Mouse (Mus musculus) left cerebral cortex, adult 9 months (tissue): ENCODE data around the gene Batf.
"Not testable (repeated sequence)": the region's sequence is repeated elsewhere in the genome, so short reads cannot be mapped to it uniquely, and the experiment has no call there.

Experiments
- DNase-seq, 2 experiments: peaks; one replicate each; pipeline ENCODE4 v3.0.0; 2022; ENCODE audit warnings: low spot score in 2 of 2

The Batf gene

DNA sequence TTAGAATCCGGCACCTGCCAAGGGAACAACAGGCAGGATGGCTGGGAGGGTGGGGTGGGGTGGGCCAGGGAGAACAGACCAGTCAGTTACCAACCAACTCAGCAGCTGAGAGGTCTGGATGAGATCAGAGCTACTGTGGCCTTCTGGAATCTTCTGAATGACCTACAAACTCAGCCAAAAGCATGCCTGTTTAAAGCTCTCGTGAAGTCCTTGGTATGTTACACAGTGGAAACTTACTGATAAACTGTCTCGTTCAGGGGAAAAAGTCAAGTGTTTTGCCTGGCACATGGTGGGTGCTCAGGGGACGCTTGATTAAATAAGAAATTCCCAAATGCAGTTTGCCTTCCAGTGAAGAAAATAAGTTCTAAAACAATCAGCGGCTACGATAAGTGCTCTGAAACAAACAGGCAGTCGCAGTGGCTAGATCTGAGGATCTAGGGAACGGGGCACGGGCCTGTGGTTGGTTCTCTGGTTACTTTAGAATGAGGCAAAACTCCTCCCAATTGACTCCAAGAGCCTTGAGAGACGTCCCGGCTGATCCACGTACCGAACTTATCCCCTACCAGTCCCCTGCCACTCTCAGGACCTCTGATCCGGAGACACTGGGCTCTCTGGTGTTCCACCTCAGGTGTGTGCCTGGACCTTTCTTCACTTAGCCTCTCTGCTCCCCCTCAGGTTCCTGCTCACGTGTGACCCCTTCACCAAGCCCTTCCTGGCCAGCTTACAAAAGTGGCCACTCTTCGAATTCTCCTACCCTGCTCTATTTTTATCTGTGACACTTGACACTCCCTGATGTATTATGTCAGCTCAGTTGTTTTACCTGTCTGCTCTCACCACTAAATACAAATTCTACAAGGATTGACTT lies 1.8 kb upstream of the Batf start:
- DNase-seq: no peak

DNA sequence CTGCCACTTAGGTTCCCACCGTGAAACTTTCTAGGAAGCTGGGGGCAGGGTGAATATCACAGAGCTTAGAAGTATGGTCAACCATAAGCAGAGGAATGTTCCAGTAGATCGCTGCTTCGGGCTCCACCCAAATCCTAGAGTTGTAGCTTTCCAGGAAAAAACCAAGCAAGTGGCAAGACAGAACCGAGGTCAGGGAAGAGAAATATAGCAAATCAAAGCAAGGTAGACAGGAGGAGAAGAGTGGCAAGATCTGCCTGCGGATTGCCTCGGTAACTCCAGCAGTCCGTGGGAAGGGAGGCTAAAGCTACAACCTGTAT lies 706 bp downstream of the Batf start:
- DNase-seq: no peak

DNA sequence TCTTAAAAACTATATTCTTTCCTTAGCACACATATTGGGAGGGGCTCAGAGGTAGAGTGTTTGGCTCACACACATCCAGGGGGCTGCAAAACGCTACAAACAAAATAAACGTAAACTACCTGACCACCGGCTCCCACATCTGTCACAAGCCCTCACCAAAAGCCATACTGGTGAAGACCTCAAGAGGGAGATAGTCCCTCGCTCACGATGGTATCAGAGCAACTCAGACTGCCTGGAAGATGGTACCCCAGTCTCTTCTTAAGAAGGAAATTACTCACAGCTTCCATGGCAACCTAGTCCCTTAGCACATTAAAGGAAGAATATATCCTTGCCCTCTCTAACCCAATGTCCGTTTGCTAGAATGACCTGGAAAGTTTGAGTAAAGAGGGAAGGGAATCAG lies 1.4 kb downstream of the Batf start:
- no peak for DNase-seq

DNA sequence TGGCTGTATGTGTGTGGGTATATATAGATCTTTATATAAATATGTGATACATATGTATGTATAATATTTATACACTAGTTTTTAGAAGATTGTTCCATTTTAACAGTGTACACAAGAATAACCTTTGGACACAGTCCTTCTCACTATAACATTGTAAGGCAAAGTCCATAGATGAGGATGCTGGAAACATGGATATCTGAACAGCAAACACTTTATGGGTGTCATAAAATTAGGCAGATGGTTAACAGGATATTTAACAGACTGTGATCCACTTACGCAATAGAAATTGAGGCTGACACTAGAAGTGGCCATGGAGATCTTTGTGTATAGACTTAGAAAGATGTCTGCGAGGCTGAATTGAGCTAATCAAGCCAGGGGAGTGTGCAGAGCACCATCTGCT lies 9.3 kb downstream of the Batf start:
- no peak for DNase-seq

DNA sequence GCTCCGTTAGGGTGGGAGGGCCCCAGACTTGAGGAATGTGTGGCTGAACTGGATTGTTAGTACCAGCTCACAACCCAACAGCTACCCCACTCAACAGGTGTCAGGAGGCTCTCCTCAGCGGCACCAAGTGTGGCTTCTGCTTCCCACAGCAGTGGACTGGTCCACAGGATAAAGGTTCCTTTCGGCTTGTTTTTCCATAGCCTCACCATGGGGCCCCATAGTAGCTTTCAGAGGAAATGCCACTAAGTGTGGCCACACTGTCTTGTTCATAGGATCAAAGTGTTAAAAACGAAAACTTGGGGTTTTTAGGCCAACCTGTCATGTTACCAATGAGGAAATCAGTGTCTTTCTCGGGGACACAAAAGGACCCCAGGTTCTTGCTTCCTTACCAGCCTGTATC lies 10.0 kb downstream of the Batf start:
- no peak for DNase-seq

DNA sequence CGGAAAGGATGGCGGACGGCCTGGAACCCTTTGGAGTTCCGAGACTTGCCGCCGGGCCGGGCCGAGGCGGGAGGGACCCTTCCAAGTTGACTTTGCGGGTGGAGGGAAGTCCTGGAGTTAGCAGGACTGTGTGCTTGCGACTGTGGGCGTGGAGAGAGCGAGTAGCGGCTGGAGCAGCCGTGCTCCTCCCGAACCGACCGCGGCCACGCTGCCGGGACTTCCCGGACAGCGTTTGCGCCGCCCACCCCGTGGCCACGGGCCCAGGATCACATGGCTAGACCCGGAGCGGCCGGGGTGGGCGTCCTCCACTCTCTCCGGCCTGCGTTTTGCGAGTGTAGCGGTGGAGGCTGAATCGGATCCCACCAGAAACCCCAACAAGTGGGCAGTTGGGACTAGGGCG lies 11.7 kb downstream of the Batf start:
- DNase-seq: not testable (repeated sequence)

DNA sequence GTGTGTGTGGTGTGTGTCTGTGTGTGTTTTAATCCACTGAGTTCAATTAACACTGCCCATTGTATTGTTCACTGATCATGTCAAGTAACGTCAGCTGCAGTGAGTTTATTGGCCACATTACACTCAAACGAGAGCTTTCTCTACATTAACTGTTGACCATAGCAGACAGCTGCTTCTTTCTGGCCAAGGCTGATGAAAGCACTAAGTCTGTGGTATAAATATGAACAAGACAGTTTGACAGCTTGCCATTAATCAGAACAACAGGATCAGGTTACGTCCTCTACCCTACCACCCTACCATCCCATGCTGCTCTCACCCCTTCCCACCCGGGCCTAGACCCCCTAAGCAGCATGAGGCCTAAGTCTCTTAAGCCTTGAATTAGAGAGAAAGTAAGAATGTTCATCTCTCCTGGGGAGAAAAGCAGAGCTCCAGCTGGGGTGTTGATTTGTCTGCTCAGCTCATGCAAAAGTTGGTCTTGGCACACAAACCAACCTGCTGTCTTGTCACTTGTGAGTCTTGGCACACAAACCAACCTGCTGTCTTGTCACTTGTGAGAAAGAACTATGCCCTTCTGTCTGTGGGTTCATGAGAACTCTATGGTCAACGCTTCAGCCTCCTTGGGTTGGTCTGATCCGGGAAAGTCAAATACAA lies 13.8 kb downstream of the Batf start:
- no peak for DNase-seq

GRCm38 (mm10) chr12:85700842-85701223 lies 14.4 kb downstream of the Batf start:
- no peak for DNase-seq

DNA sequence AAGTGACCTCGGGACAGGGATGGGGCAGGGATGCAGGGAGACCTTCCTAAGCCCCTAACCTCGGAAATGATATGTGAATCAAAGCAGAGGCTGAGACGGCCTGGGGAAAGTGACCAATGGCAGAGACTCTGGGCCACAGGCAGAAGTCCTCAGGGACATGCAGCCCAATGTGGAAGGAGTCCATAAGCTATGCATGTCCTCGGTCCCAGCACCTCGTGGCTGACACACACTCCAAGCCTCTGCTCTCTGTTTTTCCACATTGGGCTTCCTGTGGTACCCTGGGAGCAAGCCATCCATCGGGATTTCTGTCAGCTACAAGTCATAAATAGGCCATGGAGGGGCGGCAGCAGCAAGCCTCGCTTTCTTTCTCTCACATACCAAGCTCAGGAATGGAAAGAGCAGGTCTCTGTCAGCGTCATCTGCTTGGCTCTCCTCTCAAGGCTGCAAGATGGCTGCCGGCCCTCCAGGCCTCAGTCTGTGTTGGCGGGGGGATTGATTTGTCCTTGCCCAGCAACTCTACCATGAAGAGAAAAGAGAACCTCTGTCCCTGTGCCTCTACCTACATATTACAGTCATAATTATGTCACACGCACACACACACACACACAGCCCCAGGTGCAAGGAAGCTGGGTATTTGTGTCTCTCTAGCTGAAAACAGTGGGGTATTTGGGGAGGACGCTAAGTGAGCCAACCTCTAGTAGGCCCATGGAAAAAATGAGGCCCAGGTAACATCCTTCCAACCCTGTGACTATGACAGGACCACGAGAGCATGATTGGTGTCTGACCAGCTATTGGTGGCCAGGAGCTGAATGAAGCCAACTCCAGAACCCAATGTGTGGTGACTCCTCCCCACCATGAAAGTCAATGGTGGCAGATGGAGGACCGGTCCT lies 15.9 kb downstream of the Batf start:
- no peak for DNase-seq

GRCm38 (mm10) chr12:85703507-85703906 lies 17.0 kb downstream of the Batf start:
- no peak for DNase-seq

- DNase-seq: no peak
Measured at GRCm38 (mm10) chr12:85704566-85704965, 18.1 kb downstream of the Batf start.

DNA sequence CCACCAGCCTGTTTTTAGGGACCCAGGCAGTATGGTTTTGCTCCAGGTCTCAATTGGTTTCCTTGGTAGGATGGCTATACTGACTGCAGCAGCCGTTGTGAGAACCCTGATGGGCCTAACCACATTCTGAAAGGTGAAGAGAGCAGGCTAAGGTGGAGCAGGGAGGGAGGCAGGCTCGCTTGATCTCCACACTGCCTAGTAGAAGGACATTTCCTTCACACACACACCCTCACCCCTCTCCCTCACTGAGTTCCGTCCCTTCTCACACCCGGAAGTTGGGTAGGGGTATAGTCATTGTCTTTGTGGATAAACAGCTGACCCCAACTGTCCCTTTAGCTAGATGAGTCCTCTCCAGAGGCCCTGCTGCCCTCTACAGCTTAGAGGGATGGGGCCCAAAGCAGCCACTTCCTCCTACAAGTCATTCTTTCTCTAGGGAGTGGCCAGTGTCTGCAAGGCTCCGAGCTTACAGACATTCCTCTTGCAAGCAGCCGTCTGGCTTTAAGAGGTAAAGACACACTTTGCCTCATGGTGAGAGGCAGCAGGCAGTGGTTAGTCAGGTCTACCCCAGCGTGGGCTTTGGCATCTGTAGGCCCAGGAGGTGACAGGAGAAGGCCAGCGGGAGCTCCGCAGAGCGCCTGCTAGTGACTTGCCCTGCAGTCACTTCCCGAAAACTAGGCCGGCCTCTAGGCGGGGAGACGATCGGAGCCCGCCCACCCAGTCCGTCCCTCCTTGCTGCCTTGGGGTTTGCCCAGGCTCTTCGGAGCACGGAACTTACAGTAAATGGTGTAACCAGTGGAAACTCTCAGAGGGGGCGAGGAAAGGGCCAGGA lies 18.7 kb downstream of the Batf start:
- DNase-seq: peak; percentile 16 to 46

DNA sequence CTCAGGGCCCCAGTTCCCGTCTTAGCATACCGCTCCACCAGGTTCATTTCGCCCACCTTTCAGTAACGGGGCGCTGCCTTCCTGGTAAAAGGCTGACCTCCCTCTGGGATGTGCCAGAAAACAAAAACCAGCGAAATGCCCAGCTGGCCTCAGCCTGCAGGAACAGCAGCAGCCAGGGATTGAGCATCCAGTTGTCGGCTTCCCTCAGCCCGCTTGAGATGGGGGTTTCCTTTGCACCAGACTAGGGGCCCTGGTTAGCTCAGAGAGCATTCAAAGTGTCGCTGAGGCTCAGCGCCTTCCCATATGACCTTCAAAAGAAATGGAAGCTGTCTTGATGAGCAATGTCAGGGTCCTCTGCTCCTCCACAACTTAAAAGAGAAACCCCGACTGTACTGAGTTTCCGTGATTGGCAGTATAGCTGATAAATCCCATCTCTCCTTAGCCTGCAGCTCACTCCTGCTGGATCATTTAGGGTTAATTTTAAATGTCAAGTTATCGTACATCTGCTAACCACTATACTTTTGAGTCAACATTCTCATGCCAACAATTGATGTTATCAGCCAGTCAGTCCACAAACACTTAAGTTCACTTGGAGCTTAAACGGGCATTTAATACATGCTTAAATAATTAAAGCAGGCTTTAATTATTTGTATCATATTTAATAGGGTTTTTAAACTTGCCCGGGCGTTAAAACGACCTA lies 19.5 kb downstream of the Batf start:
- no peak for DNase-seq

- no peak for DNase-seq
Measured at GRCm38 (mm10) chr12:85706906-85707305, 20.4 kb downstream of the Batf start.

GRCm38 (mm10) chr12:85707391-85707790 lies 20.9 kb downstream of the Batf start:
- no peak for DNase-seq

DNA sequence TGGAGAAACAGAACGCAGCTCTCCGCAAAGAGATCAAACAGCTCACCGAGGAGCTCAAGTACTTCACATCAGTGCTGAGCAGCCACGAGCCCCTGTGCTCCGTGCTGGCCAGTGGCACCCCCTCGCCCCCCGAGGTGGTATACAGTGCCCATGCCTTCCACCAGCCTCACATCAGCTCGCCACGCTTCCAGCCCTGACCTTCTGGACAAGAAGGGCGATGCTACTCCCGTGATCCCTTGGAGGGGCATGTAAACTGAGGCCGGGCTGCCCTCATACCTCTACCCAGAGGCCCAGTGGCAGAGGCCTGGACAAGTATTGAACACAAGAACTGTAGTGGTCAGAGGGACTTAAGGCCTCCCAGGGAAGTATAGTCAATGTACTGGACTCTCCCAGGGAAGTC lies 22.1 kb downstream of the Batf start:
- no peak for DNase-seq

GRCm38 (mm10) chr12:85710695-85711094 lies 24.2 kb downstream of the Batf start:
- no peak for DNase-seq

- no peak for DNase-seq
Measured at GRCm38 (mm10) chr12:85712587-85712986, 26.1 kb downstream of the Batf start.

DNA sequence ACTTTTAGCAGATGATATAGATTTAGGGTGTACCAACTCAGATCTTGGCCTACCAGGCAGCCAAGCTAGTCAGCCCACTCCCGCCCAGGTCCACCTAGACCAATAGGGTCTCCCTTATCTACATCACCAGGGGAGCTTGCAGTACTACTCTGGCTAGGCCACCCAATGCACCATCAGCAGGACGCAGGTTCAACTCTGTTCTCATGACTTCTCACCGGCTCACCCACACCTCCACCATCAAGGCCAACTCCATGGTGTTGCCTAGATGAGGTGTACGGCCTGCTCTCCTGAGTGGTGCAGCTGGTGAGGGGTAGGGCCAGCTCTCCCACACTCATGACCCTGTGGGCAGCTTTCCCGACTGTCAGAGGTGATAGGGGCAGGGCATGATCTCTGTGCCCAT lies 27.7 kb downstream of the Batf start:
- no peak for DNase-seq

- no peak for DNase-seq
Measured at GRCm38 (mm10) chr12:85725306-85725705, 38.8 kb downstream of the Batf start.
